Mouse (Mus musculus) ES-Bruce4 (cell line): ENCODE measurements around the gene Cxcl13. TPM values are rescaled to one million over a fixed set of nuclear protein-coding genes. Genes with fewer than 3 reads are reported as not detected.
"Not testable (repeated sequence)": the region's sequence is repeated elsewhere in the genome, so short reads cannot be mapped to it uniquely, and the experiment has no call there.

Source experiments
- H3K27ac ChIP-seq: 2 replicates; pipeline ENCODE4 v1.5.1; 2012; ENCODE audit warnings: low read length, inconsistent platforms; ENCODE audit not compliant: insufficient read depth
- H3K27me3 ChIP-seq: 2 replicates; pipeline ENCODE4 v1.6.1; 2012; ENCODE audit warnings: mild to moderate bottlenecking, low read length, inconsistent platforms; ENCODE audit not compliant: control insufficient read depth, poor library complexity, insufficient read depth, severe bottlenecking
- H3K36me3 ChIP-seq: 2 replicates; pipeline ENCODE4 v1.6.1; 2012; ENCODE audit warnings: inconsistent platforms, mild to moderate bottlenecking, low read length, moderate library complexity; ENCODE audit not compliant: control insufficient read depth, poor library complexity, insufficient read depth, severe bottlenecking
- H3K4me1 ChIP-seq: one replicate; pipeline ENCODE4 v1.8.1; 2011; ENCODE audit warnings: low read length; ENCODE audit not compliant: control insufficient read depth, insufficient read depth
- H3K4me3 ChIP-seq: 2 replicates; pipeline ENCODE4 v1.5.1; 2011; ENCODE audit warnings: low read depth, mild to moderate bottlenecking, low read length
- H3K9ac ChIP-seq: 2 replicates; pipeline ENCODE4 v1.6.1; 2012; ENCODE audit warnings: low read depth, mild to moderate bottlenecking, inconsistent platforms; ENCODE audit not compliant: poor library complexity, severe bottlenecking
- H3K9me3 ChIP-seq: replicated peaks from 2 replicates; pipeline ENCODE4 v1.6.1; 2012; ENCODE audit warnings: mild to moderate bottlenecking, low read length, inconsistent platforms; ENCODE audit not compliant: control insufficient read depth, poor library complexity, insufficient read depth, severe bottlenecking
- CTCF ChIP-seq: IDR thresholded peaks from one replicate; pipeline ENCODE4 v1.8.1; 2011; ENCODE audit warnings: low read depth, low read length
- EP300 ChIP-seq: IDR thresholded peaks from 2 replicates; pipeline ENCODE4 v1.6.1; 2011; ENCODE audit warnings: low read depth, low read length; ENCODE audit not compliant: insufficient read depth
- POLR2A ChIP-seq: IDR thresholded peaks from one replicate; pipeline ENCODE4 v1.8.1; 2011; ENCODE audit warnings: low read length; ENCODE audit not compliant: insufficient read depth
- polyA plus RNA-seq: library from polyadenylated mRNA; stranded (reverse); fragments of >200 nt; gene quantifications from 2 replicates; pipeline ENCODE4 v1.2.4, GENCODE M21; 2011; ENCODE audit warnings: low read depth; ENCODE audit not compliant: missing spikeins, insufficient read depth, insufficient read length

Cxcl13 gene
- polyA plus RNA-seq, 1 experiment = not detected

DNA sequence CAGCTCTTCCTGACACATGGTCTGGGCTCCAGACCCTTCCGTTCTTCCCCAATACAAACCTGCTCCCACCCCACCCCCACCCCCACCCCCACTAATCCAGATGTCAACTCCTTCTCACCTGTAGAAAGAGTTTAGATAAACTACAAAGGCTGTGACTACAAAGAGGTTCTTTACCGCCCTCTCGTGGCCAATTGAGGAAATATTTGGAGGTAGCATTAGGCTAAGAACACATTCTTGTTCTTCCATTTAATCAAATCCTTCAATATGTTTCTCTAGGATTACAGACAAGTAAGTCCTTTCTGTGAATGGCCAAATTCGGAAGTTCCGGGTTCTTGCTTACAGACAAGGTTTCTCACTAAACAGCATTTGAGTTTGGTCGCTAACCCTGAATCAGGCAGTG, 14.1 kb downstream of the Cxcl13 start:
- no peak for TF ChIP-seq EP300
- no peak for TF ChIP-seq POLR2A
- TF ChIP-seq CTCF = no peak
- Histone ChIP-seq H3K36me3 (no peaks in the 10 kb centered on the region), H3K4me3 (no peak overlapping the region), H3K4me1 (no peaks in the 10 kb centered on the region), H3K27ac (no peak overlapping the region), H3K27me3 (no peaks in the 10 kb centered on the region), H3K9ac (no peak overlapping the region), H3K9me3 (no peaks in the 10 kb centered on the region)

DNA sequence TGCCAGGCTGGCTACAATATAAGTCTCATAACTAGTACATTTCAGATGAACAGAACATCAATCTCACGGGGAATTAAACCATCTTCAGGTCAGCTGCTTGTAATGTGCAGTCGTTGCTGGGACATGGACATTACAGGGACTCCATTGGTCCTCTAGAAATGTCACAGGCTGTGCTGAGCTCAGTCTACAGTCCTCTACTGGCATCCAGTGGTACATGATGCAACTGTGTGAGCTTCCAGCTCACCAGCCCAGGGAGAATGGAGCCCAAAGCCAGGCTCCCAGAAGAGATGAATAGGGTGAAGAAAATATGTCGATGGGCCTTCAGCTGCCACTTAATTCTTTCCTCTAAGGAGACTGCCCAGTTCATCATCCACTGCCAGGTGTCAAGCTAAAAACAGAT, 15.5 kb downstream of the Cxcl13 start:
- Histone ChIP-seq H3K9ac (no peak overlapping the region), H3K27me3 (no peaks in the 10 kb centered on the region), H3K4me1 (no peaks in the 10 kb centered on the region), H3K9me3 (no peaks in the 10 kb centered on the region), H3K27ac (no peak overlapping the region), H3K4me3 (no peak overlapping the region), H3K36me3 (no peaks in the 10 kb centered on the region)
- no peak for TF ChIP-seq EP300
- no peak for TF ChIP-seq CTCF
- TF ChIP-seq POLR2A = no peak

DNA sequence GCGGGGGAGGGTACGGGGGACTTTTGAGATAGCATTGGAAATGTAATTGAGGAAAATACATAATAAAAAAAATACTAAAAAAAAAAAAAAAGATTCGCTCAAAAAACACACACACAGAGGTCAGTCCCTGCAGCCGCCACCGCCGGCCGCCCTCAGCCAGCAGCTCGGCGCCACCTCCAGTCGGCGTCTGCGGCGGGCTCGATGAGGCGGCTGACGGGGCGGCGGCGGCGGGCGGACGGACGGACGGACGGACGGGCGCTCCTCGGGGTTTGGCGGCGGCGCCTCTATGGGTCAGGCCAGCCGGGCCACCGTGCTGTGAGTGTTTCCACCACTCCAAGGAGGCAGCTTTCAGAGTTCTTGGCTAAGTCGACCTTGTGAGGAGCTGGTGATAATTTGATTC, 17.1 kb downstream of the Cxcl13 start:
- H3K27me3 ChIP-seq, H3K4me3 ChIP-seq, H3K27ac ChIP-seq: not testable (repeated sequence)

DNA sequence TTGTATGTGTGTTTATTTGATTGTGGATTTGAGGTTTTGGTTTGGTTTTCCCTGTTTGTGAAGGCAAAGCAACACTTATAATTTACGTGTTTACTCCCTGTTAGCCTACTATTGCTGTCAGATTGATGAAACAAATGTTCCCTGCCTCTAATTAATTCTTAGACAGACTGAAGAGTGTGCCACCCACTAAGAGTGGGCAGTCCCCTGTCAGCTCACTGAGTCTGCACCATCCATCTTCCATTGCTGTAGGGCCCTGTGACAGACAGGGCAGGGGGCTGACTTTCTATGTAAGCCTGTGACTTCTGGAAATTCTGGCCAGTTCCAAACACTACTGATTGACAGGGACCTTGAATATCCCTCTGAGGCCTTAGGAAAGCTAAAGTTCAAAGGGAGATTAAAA, 19.5 kb downstream of the Cxcl13 start:
- Histone ChIP-seq H3K9me3 (no peaks in the 10 kb centered on the region), H3K4me3 (no peak overlapping the region), H3K9ac (no peak overlapping the region), H3K36me3 (no peaks in the 10 kb centered on the region), H3K27ac (no peak overlapping the region), H3K27me3 (no peaks in the 10 kb centered on the region), H3K4me1 (no peaks in the 10 kb centered on the region)
- TF ChIP-seq EP300 (no peak), CTCF (no peak)

More for the DNA sequence above, 17.1 kb downstream of the Cxcl13 start:
- H3K4me1 ChIP-seq, H3K9me3 ChIP-seq, H3K36me3 ChIP-seq: not testable (repeated sequence)
- peak overlapping the region; percentile 31; the same call in 1 of the 2 replicates for H3K9ac ChIP-seq

DNA sequence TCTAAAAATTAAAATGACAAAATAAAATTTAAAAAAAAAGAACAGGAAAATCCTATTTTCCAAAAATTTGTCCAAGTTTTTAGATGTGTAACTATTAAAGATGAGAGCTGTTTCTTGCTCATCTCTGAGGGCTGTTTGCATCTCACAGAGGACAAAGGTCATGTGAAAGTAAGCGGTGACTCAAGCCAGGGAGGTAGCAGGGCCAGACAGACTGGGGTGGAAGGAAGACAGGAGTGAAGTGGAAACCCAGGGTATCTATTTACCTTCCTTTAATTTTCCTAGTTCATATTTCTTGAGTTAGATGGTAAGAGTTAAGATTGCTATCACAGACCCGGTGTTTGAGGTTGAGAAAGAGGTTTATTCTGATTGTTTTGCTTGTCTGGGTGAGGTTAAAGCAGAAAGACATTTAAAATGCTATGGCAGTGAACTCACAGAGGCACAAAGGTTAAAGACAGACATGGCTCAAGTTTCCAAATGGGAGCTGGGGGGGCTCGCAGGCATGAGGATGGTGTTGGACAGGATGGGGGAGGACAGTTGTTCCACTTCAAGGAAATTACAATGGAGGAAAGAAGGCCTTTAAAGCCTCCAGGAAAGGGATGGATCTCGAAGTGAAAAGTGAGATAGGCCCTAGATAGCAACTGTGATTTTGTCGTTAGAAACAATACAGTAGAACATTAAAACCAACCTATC, 27.2 kb downstream of the Cxcl13 start:
- Histone ChIP-seq H3K4me3 (no peak overlapping the region), H3K36me3 (no peaks in the 10 kb centered on the region), H3K27me3 (no peaks in the 10 kb centered on the region), H3K4me1 (no peaks in the 10 kb centered on the region), H3K27ac (no peak overlapping the region), H3K9me3 (no peaks in the 10 kb centered on the region), H3K9ac (no peak overlapping the region)
- no peak for TF ChIP-seq CTCF
- no peak for TF ChIP-seq POLR2A
- no peak for TF ChIP-seq EP300

DNA sequence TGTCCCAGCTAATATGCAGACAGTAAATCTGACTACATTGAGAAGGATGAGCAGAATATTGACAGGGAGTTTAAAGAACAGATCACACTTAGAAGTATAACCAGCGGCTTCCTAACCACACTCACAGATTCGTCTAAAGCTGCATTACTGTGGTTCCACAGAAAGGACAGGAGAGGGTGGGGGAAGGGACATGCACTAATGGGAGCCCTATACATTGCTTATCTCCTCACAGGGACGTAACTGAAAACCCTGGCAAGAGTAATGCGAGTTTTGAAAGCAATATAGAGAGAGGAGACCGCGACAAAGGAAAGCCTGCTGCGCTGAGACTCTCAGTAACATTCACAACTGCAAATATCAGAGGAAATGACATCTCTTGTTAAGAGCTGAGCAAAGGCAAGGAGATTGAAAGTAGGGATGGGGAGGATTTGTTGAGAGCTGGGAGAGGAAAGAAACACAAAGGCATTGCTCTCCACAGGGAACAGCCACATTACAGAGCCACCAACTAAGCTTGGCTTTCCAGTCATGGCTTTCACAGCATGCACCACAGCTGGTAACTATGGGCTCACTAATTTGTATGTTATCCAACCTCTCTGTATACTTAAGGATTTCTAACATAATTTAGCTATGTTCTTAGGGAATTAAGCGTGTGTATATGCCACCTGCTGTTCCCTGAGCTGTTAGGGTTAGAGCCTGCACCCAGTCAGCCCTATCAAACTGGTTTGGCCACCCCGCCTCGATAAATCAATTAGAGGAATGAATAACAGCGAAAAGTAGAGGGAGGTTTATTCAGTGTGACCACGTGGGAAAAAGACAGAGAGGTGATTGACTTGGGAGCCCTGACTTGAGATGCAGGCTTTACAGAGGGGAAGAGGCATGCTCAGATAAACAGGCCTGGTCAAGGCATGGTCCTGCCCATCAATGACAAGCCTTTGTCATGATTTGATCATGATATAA, 34.9 kb downstream of the Cxcl13 start:
- no peaks in the 10 kb centered on the region for H3K9me3 ChIP-seq
- H3K27me3 ChIP-seq = no peaks in the 10 kb centered on the region
- H3K4me1 ChIP-seq = no peaks in the 10 kb centered on the region
- no peak overlapping the region for H3K27ac ChIP-seq
- no peak for TF ChIP-seq POLR2A
- TF ChIP-seq CTCF = no peak
- no peak for TF ChIP-seq EP300
- no peak overlapping the region for H3K4me3 ChIP-seq
- no peak overlapping the region for H3K9ac ChIP-seq
- H3K36me3 ChIP-seq = no peaks in the 10 kb centered on the region
